In the genomic region with DNA sequence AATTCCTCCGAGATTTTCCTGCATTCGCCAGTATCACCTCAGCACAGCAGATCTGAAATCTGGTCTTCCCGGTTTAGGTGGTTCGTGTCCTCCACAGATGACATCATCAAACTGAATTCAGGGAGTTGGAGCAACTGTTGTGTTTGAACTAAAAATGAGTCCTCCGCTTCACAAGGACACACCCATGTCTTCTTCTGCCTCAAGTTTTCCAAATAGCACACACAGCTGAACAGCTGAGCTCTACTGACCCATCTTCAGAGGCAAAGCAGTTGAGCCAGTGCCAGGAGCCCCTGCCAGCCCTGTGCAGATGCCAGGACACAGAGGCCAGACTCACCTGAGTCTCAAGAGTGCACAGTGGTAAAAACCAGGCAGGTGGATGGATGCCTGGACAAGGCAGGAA, we compare ENCODE assay signal across 13 mouse cellular contexts. TPM values are rescaled to one million over a fixed set of nuclear protein-coding genes. Genes with fewer than 3 reads are reported as not detected.
DNase-seq lines count a peak whose midpoint lies in the region; ATAC-seq and TF ChIP-seq lines count a peak whose summit lies in the region.
"Had no signal": no experiment of that assay in that cellular context is flagged by ENCODE, and none has a peak within 500 bp of the region (broad histone marks: within the 10 kb centered on the region; RNA-seq: fewer than 3 reads in every experiment).

No protein-coding gene starts in this region.

- no peaks in the 10 kb centered on the region for H3K27me3 ChIP-seq in heart, adult 2 months (ENCODE audit: control insufficient read depth, insufficient read depth, low read length)
- H3K27me3 ChIP-seq in lung, embryonic 15.5 days: no peaks in the 10 kb centered on the region
- no peaks in the 10 kb centered on the region for H3K27me3 ChIP-seq in heart, embryonic 16.5 days (ENCODE audit: control insufficient read depth, insufficient read depth, low read length)
- H3K27me3 ChIP-seq in myocyte (ENCODE audit: control insufficient read depth, insufficient read depth, insufficient read length): no peaks in the 10 kb centered on the region
- H3K27me3 ChIP-seq: forebrain, embryonic 12.5 days had no signal

- intact Hi-C loops in heart, adult 2 months (cut with DNase I): no loop called here
- intact Hi-C loops in heart, postnatal 36 days (cut with DNase I): loop anchor here (2.0 kb wide), 1 partner anchor 22 kb away; no protein-coding TSS in a partner anchor

- peak overlapping the region; percentile 72 for H3K27ac ChIP-seq in heart, adult 2 months
- H3K27ac ChIP-seq in lung, embryonic 15.5 days: peak overlapping the region; percentile 60
- H3K27ac ChIP-seq in heart, embryonic 16.5 days (ENCODE audit: low read length): peak overlapping the region; percentile 89
- H3K27ac ChIP-seq: forebrain, embryonic 12.5 days; liver, embryonic 14.5 days had no signal

- no peak for TF ChIP-seq CTCF in heart, adult 2 months (IDR thresholded peaks at IDR 0.05)

- H3ac ChIP-seq in myocyte (ENCODE audit: control insufficient read depth, insufficient read length): no peak overlapping the region

- H3K9me3 ChIP-seq in lung, embryonic 15.5 days: no peaks in the 10 kb centered on the region
- no peaks in the 10 kb centered on the region for H3K9me3 ChIP-seq in heart, embryonic 16.5 days (replicated peaks; ENCODE audit: control insufficient read depth, low read length)
- H3K9me3 ChIP-seq: forebrain, embryonic 12.5 days; neural tube, embryonic 13.5 days had no signal

- TF ChIP-seq EP300 in heart, adult 2 months (IDR thresholded peaks at IDR 0.05; ENCODE audit: insufficient read depth, low read depth, low read length): no peak

- H3K4me1 ChIP-seq in heart, adult 2 months (ENCODE audit: control insufficient read depth, insufficient read depth, low read length): peaks cover 43% of the 10 kb centered on the region
- peaks cover 61% of the 10 kb centered on the region for H3K4me1 ChIP-seq in lung, embryonic 15.5 days
- H3K4me1 ChIP-seq in heart, embryonic 16.5 days (ENCODE audit: control insufficient read depth, insufficient read depth, low read length): peaks cover 69% of the 10 kb centered on the region

- peaks cover 8% of the 10 kb centered on the region for H3K79me2 ChIP-seq in heart, adult 2 months (replicated peaks; ENCODE audit: control insufficient read depth, insufficient read depth, low read length)
- peaks cover 6% of the 10 kb centered on the region for H3K79me2 ChIP-seq in myocyte (ENCODE audit: control insufficient read depth, insufficient read depth)

- H3K4me3 ChIP-seq in heart, adult 2 months: no peak overlapping the region
- no peak overlapping the region for H3K4me3 ChIP-seq in lung, embryonic 15.5 days
- H3K4me3 ChIP-seq in heart, embryonic 16.5 days (ENCODE audit: low read length): no peak overlapping the region
- no peak overlapping the region for H3K4me3 ChIP-seq in myocyte
- H3K4me3 ChIP-seq: forebrain, embryonic 12.5 days; neural tube, embryonic 13.5 days had no signal

- H3K9ac ChIP-seq in heart, adult 2 months (ENCODE audit: low read depth, low read length): no peak overlapping the region
- no peak overlapping the region for H3K9ac ChIP-seq in lung, embryonic 15.5 days
- H3K9ac ChIP-seq in heart, embryonic 16.5 days (ENCODE audit: low read length): peak overlapping the region; percentile 56; the same call in 1 of the 2 replicates
- H3K9ac ChIP-seq: forebrain, embryonic 12.5 days; liver, embryonic 14.5 days; neural tube, embryonic 13.5 days had no signal

- peak in 1 of 2 experiments; percentile 24 for DNase-seq in heart, adult 2 months
- no peak for DNase-seq in heart, postnatal 36 days
- no peak for DNase-seq in lung, postnatal 10 days
- no peak for DNase-seq in gastrocnemius, postnatal 4 days (ENCODE audit: low spot score in 2 of 2)
- DNase-seq: embryo, embryonic 11 days; midbrain, embryonic 14.5 days had no signal

- no peak for ATAC-seq in lung, embryonic 15.5 days (ENCODE audit: borderline replicate concordance, extremely low read depth, low FRiP score, low TSS enrichment)
- no peak for ATAC-seq in heart, embryonic 16.5 days (replicated peaks; ENCODE audit: extremely low read depth, insufficient read depth, low FRiP score)
- no peak for ATAC-seq in activated CD4-positive, CD25-positive, alpha-beta regulatory T cell, adult 4 months

- TF ChIP-seq POLR2A in heart, adult 2 months (IDR thresholded peaks at IDR 0.05; ENCODE audit: insufficient read depth, low read depth, low read length): no peak
- no peak for TF ChIP-seq POLR2A in myocyte (IDR thresholded peaks at IDR 0.05; ENCODE audit: insufficient read length, low read depth)

- peaks cover 3% of the 10 kb centered on the region for H3K36me3 ChIP-seq in heart, adult 2 months (ENCODE audit: control insufficient read depth, insufficient read depth, low read length)
- no peaks in the 10 kb centered on the region for H3K36me3 ChIP-seq in lung, embryonic 15.5 days
- no peaks in the 10 kb centered on the region for H3K36me3 ChIP-seq in heart, embryonic 16.5 days (ENCODE audit: control insufficient read depth, insufficient read depth)
- H3K36me3 ChIP-seq in myocyte (ENCODE audit: control insufficient read depth, insufficient read depth): no peaks in the 10 kb centered on the region
- H3K36me3 ChIP-seq: forebrain, embryonic 12.5 days; neural tube, embryonic 13.5 days had no signal

- 65% methylated on average over 5 of the region's 5 CpGs for WGBS in heart, adult 2 months
- WGBS in lung, embryonic 15.5 days: 61% methylated on average over 5 of the region's 5 CpGs
- WGBS in heart, embryonic 16.5 days: 68% methylated on average over 5 of the region's 5 CpGs

- no peak overlapping the region for H3K4me2 ChIP-seq in lung, embryonic 15.5 days
- H3K4me2 ChIP-seq in heart, embryonic 16.5 days (ENCODE audit: low read depth, low read length): peak overlapping the region; percentile 65; the same call in 1 of the 2 replicates
- no peak overlapping the region for H3K4me2 ChIP-seq in myocyte (ENCODE audit: low read depth)
- H3K4me2 ChIP-seq: forebrain, embryonic 12.5 days; neural tube, embryonic 13.5 days had no signal

TF ChIP-seq in myocyte, 11 proteins besides CTCF, POLR2A, EP300 and RAD21:
- TF ChIP-seq MYOG (IDR thresholded peaks at IDR 0.05; ENCODE audit: control insufficient read depth in 1 of 3, insufficient read depth in 1 of 3, insufficient read length in 2 of 3, low read depth in 2 of 3) (peak in 2 of 3 experiments; percentile 39 to 81), TCF12 (IDR thresholded peaks at IDR 0.05; ENCODE audit: insufficient read depth, poor library complexity, severe bottlenecking) (peak; percentile 29), MYOD1 (IDR thresholded peaks at IDR 0.05; ENCODE audit: control insufficient read depth in 1 of 3, insufficient read length in 2 of 3, low read depth in 2 of 3) (peak; percentile 12 to 69 (median 46)), TCF3 (IDR thresholded peaks at IDR 0.05; ENCODE audit: insufficient read length, low read depth) (no peak)

RNA-seq across cellular contexts. Expression of gene Sipa1l2, which starts 12.9 kb away (rescaled TPM):
- total RNA-seq in heart, adult 2 months (2021): 10 to 100 TPM; 42.9 to 45.4 TPM
- polyA plus RNA-seq in heart, adult 2 months (2012; rRNA removed): 27.0 and 40.5 TPM in 2 replicates
- total RNA-seq in heart, postnatal 36 days (2021): 10 to 100 TPM; 36.4 to 40.7 TPM
- polyA plus RNA-seq in lung, embryonic 15.5 days (2015; fragmentation: Nextera tagmentation; extraction: Ambion mirVana): 13.4 and 15.6 TPM in 2 replicates
- polyA plus RNA-seq in heart, embryonic 16.5 days (2015; fragmentation: Nextera tagmentation; extraction: Ambion mirVana): 19.9 and 24.4 TPM in 2 replicates
- polyA plus RNA-seq in myocyte (2012; fragmentation: generic; extraction: Trizol): 16.2 TPM
- total RNA-seq in gastrocnemius, postnatal 4 days (2021): 10 to 100 TPM; 24.2 to 27.5 TPM
- polyA plus RNA-seq in activated CD4-positive, CD25-positive, alpha-beta regulatory T cell, adult 4 months (2017; shearing (Covaris generic)): 1 to 10 TPM; 1.3 to 2.2 TPM
